24 mouse cellular contexts compared by ENCODE assay signal in genomic region chr9:111449880-111450279, GRCm38 (mm10). TPM values are rescaled to one million over a fixed set of nuclear protein-coding genes. Genes with fewer than 3 reads are reported as not detected.
DNase-seq lines count a peak whose midpoint lies in the region; ATAC-seq and TF ChIP-seq lines count a peak whose summit lies in the region.
"Had no signal": no experiment of that assay in that cellular context is flagged by ENCODE, and none has a peak within 500 bp of the region (broad histone marks: within the 10 kb centered on the region; RNA-seq: fewer than 3 reads in every experiment).

No protein-coding gene starts in this region.

- no peaks in the 10 kb centered on the region for H3K36me3 ChIP-seq in kidney, adult 2 months (ENCODE audit: control insufficient read depth, insufficient read depth, low read length)
- H3K36me3 ChIP-seq in limb, embryonic 15.5 days, result no peaks in the 10 kb centered on the region
- H3K36me3 ChIP-seq in limb, embryonic 10.5 days, result no peaks in the 10 kb centered on the region
- no peaks in the 10 kb centered on the region for H3K36me3 ChIP-seq in liver, adult 2 months (ENCODE audit: control insufficient read depth, insufficient read depth, low read length)
- no peaks in the 10 kb centered on the region for H3K36me3 ChIP-seq in liver, postnatal 0 days (replicated peaks; ENCODE audit: insufficient read depth, low read length)
- H3K36me3 ChIP-seq: G1E had no signal

- TF ChIP-seq POLR2A in kidney, adult 2 months (IDR thresholded peaks at IDR 0.05; ENCODE audit: low read depth, low read length), result no peak
- no peak for TF ChIP-seq POLR2A in liver, adult 2 months (IDR thresholded peaks at IDR 0.05; ENCODE audit: extremely low read depth, insufficient read depth, low read length)

- TF ChIP-seq EP300 in liver, postnatal 0 days (IDR thresholded peaks at IDR 0.05; ENCODE audit: low read depth), result no peak

- H3K27ac ChIP-seq in kidney, adult 2 months (ENCODE audit: insufficient read depth, low read depth, low read length), result peak overlapping the region; percentile 58
- no peak overlapping the region for H3K27ac ChIP-seq in limb, embryonic 15.5 days
- no peak overlapping the region for H3K27ac ChIP-seq in limb, embryonic 10.5 days
- peak overlapping the region; percentile 74 for H3K27ac ChIP-seq in liver, adult 2 months (replicated peaks; ENCODE audit: insufficient read depth, low read depth, low read length)
- H3K27ac ChIP-seq in liver, postnatal 0 days (ENCODE audit: low read depth), result no peak overlapping the region

- peaks cover 12% of the 10 kb centered on the region; the same call in 1 of the 2 replicates for H3K79me2 ChIP-seq in liver, adult 2 months (ENCODE audit: control insufficient read depth, insufficient read depth, low read length)

- TF ChIP-seq CTCF in kidney, adult 2 months (conservative IDR thresholded peaks at IDR 0.05; ENCODE audit: insufficient read depth, insufficient read length, low read depth, low read length), result no peak
- no peak for TF ChIP-seq CTCF in liver, adult 2 months (IDR thresholded peaks at IDR 0.05; ENCODE audit: low read depth, low read length)
- no peak for TF ChIP-seq CTCF in liver, postnatal 0 days (IDR thresholded peaks at IDR 0.05; ENCODE audit: low read depth)

- WGBS in kidney, adult 2 months, result 64% methylated on average over 5 of the region's 5 CpGs
- 85% methylated on average over 5 of the region's 5 CpGs for WGBS in limb, embryonic 15.5 days
- 85% methylated on average over 5 of the region's 5 CpGs for WGBS in limb, embryonic 10.5 days
- WGBS in liver, adult 2 months, result 46% methylated on average over 5 of the region's 5 CpGs
- 50% methylated on average over 5 of the region's 5 CpGs for WGBS in liver, postnatal 0 days (ENCODE audit: insufficient replicate concordance)

- 0 out of 2 replicates have a peak, but pooled peaks have one; percentile 19 for ATAC-seq in limb, embryonic 15.5 days (ENCODE audit: insufficient number of reproducible peaks, low FRiP score, low TSS enrichment, low read depth)
- ATAC-seq in liver, postnatal 0 days, result no peak
- ATAC-seq: activated CD4-positive, CD25-positive, alpha-beta regulatory T cell, adult 4 months; CD4-positive, CD25-positive, alpha-beta regulatory T cell, adult 4 months; Patski had no signal

- no peak overlapping the region for H3K9ac ChIP-seq in limb, embryonic 15.5 days
- no peak overlapping the region for H3K9ac ChIP-seq in liver, adult 2 months (ENCODE audit: low read depth, low read length)
- no peak overlapping the region for H3K9ac ChIP-seq in liver, postnatal 0 days (replicated peaks)

- peak; percentile 61 for DNase-seq in heart, adult 11 months
- DNase-seq in heart, adult 9 months (ENCODE audit: low spot score in 2 of 2), result no peak
- DNase-seq in kidney, adult 2 months, result no peak
- DNase-seq in kidney, postnatal 36 days, result no peak
- DNase-seq in limb, embryonic 10.5 days (ENCODE audit: low spot score), result no peak
- peak; percentile 63 for DNase-seq in liver, adult 2 months (ENCODE audit: extremely low read depth, low read depth, low spot score)
- DNase-seq in liver, postnatal 0 days, result no peak
- DNase-seq: adrenal gland, adult 2 months; adrenal gland, adult 8-10 months; adrenal gland, postnatal 10 days; adrenal gland, postnatal 14 days; adrenal gland, postnatal 25 days; adrenal gland, postnatal 36 days; B cell, adult 2 months; cerebellum, adult 11 months; cerebellum, adult 11-12 months had no signal

- H3K9me3 ChIP-seq in limb, embryonic 15.5 days, result no peaks in the 10 kb centered on the region
- H3K9me3 ChIP-seq in limb, embryonic 10.5 days (replicated peaks), result no peaks in the 10 kb centered on the region
- H3K9me3 ChIP-seq in liver, postnatal 0 days (ENCODE audit: low read length), result no peaks in the 10 kb centered on the region

- H3K4me3 ChIP-seq in kidney, adult 2 months (ENCODE audit: insufficient read depth, low read depth, low read length), result no peak overlapping the region
- H3K4me3 ChIP-seq in limb, embryonic 15.5 days, result no peak overlapping the region
- no peak overlapping the region for H3K4me3 ChIP-seq in limb, embryonic 10.5 days
- no peak overlapping the region for H3K4me3 ChIP-seq in liver, adult 2 months (ENCODE audit: insufficient read depth, low read depth, low read length)
- H3K4me3 ChIP-seq in liver, postnatal 0 days (ENCODE audit: low read depth, low read length), result no peak overlapping the region

- no peak overlapping the region for H3K4me2 ChIP-seq in limb, embryonic 15.5 days
- H3K4me2 ChIP-seq in liver, postnatal 0 days (ENCODE audit: low read depth, low read length), result no peak overlapping the region

- peaks cover 30% of the 10 kb centered on the region for H3K4me1 ChIP-seq in kidney, adult 2 months (ENCODE audit: control insufficient read depth, insufficient read depth, low read length)
- H3K4me1 ChIP-seq in limb, embryonic 15.5 days, result no peaks in the 10 kb centered on the region
- peaks cover 5% of the 10 kb centered on the region; the same call in 1 of the 2 replicates for H3K4me1 ChIP-seq in limb, embryonic 10.5 days
- peaks cover 20% of the 10 kb centered on the region for H3K4me1 ChIP-seq in liver, adult 2 months (ENCODE audit: control insufficient read depth, insufficient read depth, low read length)
- H3K4me1 ChIP-seq in liver, postnatal 0 days (ENCODE audit: insufficient read depth), result 0 out of 2 replicates have a peak, but pooled peaks cover 2% of the 10 kb centered on the region

- H3K27me3 ChIP-seq in kidney, adult 2 months (replicated peaks; ENCODE audit: control insufficient read depth, insufficient read depth, low read length), result no peaks in the 10 kb centered on the region
- H3K27me3 ChIP-seq in limb, embryonic 15.5 days, result no peaks in the 10 kb centered on the region
- no peaks in the 10 kb centered on the region for H3K27me3 ChIP-seq in limb, embryonic 10.5 days (ENCODE audit: low read depth, poor library complexity, severe bottlenecking)
- no peaks in the 10 kb centered on the region for H3K27me3 ChIP-seq in liver, adult 2 months (ENCODE audit: control insufficient read depth, insufficient read depth, low read length)
- H3K27me3 ChIP-seq in liver, postnatal 0 days (ENCODE audit: insufficient read depth, low read length), result no peaks in the 10 kb centered on the region
- H3K27me3 ChIP-seq: CH12.LX, Patski had no signal

RNA-seq across cellular contexts. Expression of gene Dclk3, which starts 11.0 kb away (rescaled TPM):
- 21.8 and 22.1 TPM in 2 replicates for polyA plus RNA-seq in kidney, adult 2 months (2012; rRNA removed)
- polyA plus RNA-seq in limb, embryonic 15.5 days (2015; fragmentation: Nextera tagmentation; extraction: Ambion mirVana), result 0.43 and 0.44 TPM in 2 replicates
- 0.20 and 0.31 TPM in 2 replicates for polyA plus RNA-seq in limb, embryonic 10.5 days (2016; fragmentation: Nextera tagmentation; extraction: Ambion mirVana)
- total RNA-seq in liver, adult 2 months (2014; rRNA removed), result 10.1 and 10.5 TPM in 2 replicates
- 4.3 and 4.8 TPM in 2 replicates for polyA plus RNA-seq in liver, adult 2 months (2012; rRNA removed)
- polyA plus RNA-seq in liver, postnatal 0 days (2015; fragmentation: Nextera tagmentation; extraction: Ambion mirVana), result 0.27 and 0.32 TPM in 2 replicates
- total RNA-seq: MEL had no signal
- polyA plus RNA-seq: activated CD4-positive, CD25-positive, alpha-beta regulatory T cell, adult 4 months; C2C12; CD4-positive, CD25-positive, alpha-beta regulatory T cell, adult 4 months; G1E had no signal

Comparison
In these comparisons a context has a peak if more than half of its experiments do, and no peak if none do; other contexts are left out.
1. DNase-seq: peak in heart, adult 11 months (single experiment) and liver, adult 2 months (single experiment); none in heart, adult 9 months (0 of 2), kidney, adult 2 months (single experiment), kidney, postnatal 36 days (0 of 2), limb, embryonic 10.5 days (single experiment) and liver, postnatal 0 days (single experiment).
2. H3K27ac ChIP-seq: peak in kidney, adult 2 months (single experiment) and liver, adult 2 months (single experiment); none in limb, embryonic 15.5 days (single experiment), limb, embryonic 10.5 days (single experiment) and liver, postnatal 0 days (single experiment).